Mouse (Mus musculus) forebrain, embryonic 16.5 days (tissue): ENCODE data around the gene Poc5. TPM values are rescaled to one million over a fixed set of nuclear protein-coding genes. Genes with fewer than 3 reads are reported as not detected.
A peak's percentile ranks its signal among the peaks of the same experiment; 100 is the strongest.

ENCODE experiments used
- ATAC-seq: fragments of 200-750 bp; cut with Nextera tagmentation; 2 replicates; pipeline ENCODE4 v1.8.0; 2017; ENCODE audit warnings: mild to moderate bottlenecking, moderate library complexity
- H3K27ac ChIP-seq: fragments of 300-500 bp; sonication (generic); 2 replicates; pipeline ENCODE4 v1.5.1; 2014; ENCODE audit warnings: low read length, control low read depth
- H3K27me3 ChIP-seq: fragments of 300-500 bp; sonication (generic); replicated peaks from 2 replicates; pipeline ENCODE4 v1.6.1; 2014; ENCODE audit warnings: low read length; ENCODE audit not compliant: control insufficient read depth, insufficient read depth
- H3K36me3 ChIP-seq: fragments of 300-500 bp; sonication (generic); 2 replicates; pipeline ENCODE4 v1.6.1; 2014; ENCODE audit not compliant: control insufficient read depth, insufficient read depth
- H3K4me1 ChIP-seq: fragments of 300-500 bp; sonication (generic); replicated peaks from 2 replicates; pipeline ENCODE4 v1.6.1; 2014; ENCODE audit warnings: low read length; ENCODE audit not compliant: control insufficient read depth, insufficient read depth
- H3K4me2 ChIP-seq: fragments of 300-500 bp; sonication (generic); 2 replicates; pipeline ENCODE4 v1.6.1; 2014; ENCODE audit warnings: mild to moderate bottlenecking, low read length, control low read depth
- H3K4me3 ChIP-seq: fragments of 300-500 bp; sonication (generic); replicated peaks from 2 replicates; pipeline ENCODE4 v1.5.1; 2014; ENCODE audit warnings: mild to moderate bottlenecking, low read length, control low read depth
- H3K9ac ChIP-seq: fragments of 300-500 bp; sonication (generic); replicated peaks from 2 replicates; pipeline ENCODE4 v1.6.1; 2014; ENCODE audit warnings: low read depth, low read length, control low read depth
- H3K9me3 ChIP-seq: fragments of 300-500 bp; sonication (generic); 2 replicates; pipeline ENCODE4 v1.6.1; 2016; ENCODE audit warnings: low read length; ENCODE audit not compliant: control insufficient read depth
- WGBS: fragments of 180-500 bp; shearing (Covaris S2); extraction: QIAGEN DNeasy Blood & Tissue Kit; methylation state at CpG from one replicate; pipeline ENCODE4 v1.1.7; 2014; 5-methylcytosine and 5-hydroxymethylcytosine counted together
- polyA plus RNA-seq: library from polyadenylated mRNA; unstranded; fragments of >200 nt; fragmentation: Nextera tagmentation; extraction: Ambion mirVana; gene quantifications from 2 replicates; pipeline ENCODE4 v1.2.1, GENCODE M21; 2015

Poc5 gene
- polyA plus RNA-seq, 1 experiment from 2014 or later: 24.3 TPM

DNA sequence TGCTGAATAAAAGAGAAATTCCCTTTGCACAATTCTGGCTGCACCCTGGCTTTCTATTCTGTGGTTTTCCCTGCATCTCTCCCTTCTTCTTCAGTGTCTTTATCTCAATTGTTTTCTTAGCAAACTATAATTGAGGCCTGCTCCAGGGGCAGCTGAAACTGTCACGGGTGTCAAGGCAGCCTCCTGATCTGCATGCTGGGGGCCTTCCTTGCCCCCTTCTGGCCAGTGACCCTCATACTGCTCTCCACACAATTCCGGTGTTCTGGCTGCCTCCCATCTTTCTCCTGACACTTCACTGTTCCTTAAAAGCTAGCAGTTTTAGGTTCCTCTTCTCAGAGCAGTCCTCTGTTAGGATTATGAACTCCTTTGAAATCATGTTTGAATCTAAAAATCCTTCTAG lies 1.2 kb downstream of the Poc5 start:
- 26% methylated on average over 2 of the region's 2 CpGs for WGBS
- Histone ChIP-seq H3K36me3 (peaks cover 13% of the 10 kb centered on the region), H3K9ac (peak overlapping the region; percentile 78), H3K4me3 (peak overlapping the region; percentile 82), H3K27me3 (no peaks in the 10 kb centered on the region), H3K27ac (no peak overlapping the region), H3K9me3 (no peaks in the 10 kb centered on the region), H3K4me1 (peaks cover 11% of the 10 kb centered on the region), H3K4me2 (peak overlapping the region; percentile 93)
- ATAC-seq: no peak

DNA sequence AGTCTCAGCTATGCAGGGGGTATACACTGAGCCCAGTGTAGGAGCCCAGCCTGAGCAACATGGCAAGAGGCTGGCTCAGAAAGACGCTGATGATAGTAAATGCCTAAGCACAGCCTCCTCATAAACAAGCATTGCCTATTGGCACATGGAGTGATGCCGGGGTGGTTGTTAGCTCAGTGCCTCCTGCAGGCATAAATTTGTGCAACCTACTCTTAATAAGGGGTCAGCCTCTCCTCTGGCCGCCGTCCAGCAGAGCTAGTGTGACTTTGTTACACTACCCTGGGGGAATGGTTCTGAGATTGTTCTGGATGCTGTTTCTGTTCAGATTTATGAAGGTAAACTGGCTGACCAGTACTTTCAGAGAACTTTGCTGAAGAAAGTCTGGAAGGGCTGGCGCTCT lies 13.2 kb downstream of the Poc5 start:
- no peak overlapping the region for H3K9ac ChIP-seq
- H3K4me3 ChIP-seq: no peak overlapping the region
- H3K36me3 ChIP-seq: peaks cover 36% of the 10 kb centered on the region
- H3K4me2 ChIP-seq: no peak overlapping the region
- 96% methylated on average over 5 of the region's 5 CpGs for WGBS
- H3K27me3 ChIP-seq: no peaks in the 10 kb centered on the region
- H3K9me3 ChIP-seq: no peaks in the 10 kb centered on the region
- no peak for ATAC-seq
- H3K4me1 ChIP-seq: no peaks in the 10 kb centered on the region
- H3K27ac ChIP-seq: no peak overlapping the region

DNA sequence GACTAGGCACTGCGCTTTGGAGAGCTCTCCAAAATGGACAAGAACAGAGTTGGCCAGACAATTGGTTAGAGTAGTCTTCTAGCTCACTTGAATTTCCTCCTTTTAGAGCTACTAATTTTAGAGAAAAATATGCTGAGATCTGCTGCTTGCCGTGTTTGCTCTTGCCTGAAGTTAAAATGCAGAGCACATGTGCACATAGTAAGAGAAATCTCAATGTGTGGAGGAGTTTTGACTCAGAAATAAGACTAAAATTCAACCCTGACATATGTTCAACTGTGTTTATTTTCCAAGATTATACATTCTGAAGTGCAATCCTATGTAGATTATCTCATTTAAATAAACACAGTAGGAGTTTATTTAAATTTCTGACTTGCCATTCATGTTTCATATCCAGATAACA lies 17.4 kb downstream of the Poc5 start:
- ATAC-seq: 0 out of 2 replicates have a peak, but pooled peaks have one; percentile 57
- H3K4me1 ChIP-seq: peaks cover 3% of the 10 kb centered on the region; the same call in 1 of the 2 replicates

DNA sequence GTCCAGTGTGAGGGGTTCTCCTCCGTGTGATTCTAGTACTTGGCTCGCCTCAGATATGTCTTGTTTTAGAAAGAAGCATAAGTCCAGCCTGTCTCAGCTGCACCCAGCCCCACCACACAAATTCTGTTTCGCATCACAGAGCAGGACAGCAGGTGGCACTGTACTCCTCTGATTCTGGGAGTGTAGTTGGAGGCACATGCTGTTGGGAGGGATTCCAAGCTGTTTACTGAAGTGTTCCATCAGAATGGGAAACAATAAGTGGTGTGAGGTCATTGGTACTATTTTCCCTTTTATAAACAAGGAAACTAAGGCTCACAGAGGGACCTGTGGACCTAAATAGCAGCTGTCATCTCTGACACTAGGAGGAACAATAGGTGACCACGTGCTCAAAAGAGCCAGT lies 18.9 kb downstream of the Poc5 start:
- no peak overlapping the region for H3K4me2 ChIP-seq
- peaks cover 3% of the 10 kb centered on the region; the same call in 1 of the 2 replicates for H3K4me1 ChIP-seq
- peaks cover 26% of the 10 kb centered on the region for H3K36me3 ChIP-seq
- no peak overlapping the region for H3K4me3 ChIP-seq
- H3K9me3 ChIP-seq: no peaks in the 10 kb centered on the region
- ATAC-seq: peak; percentile 90
- H3K27me3 ChIP-seq: no peaks in the 10 kb centered on the region
- WGBS: 55% methylated on average over 4 of the region's 4 CpGs
- no peak overlapping the region for H3K27ac ChIP-seq
- no peak overlapping the region for H3K9ac ChIP-seq

More for the DNA sequence above, 17.4 kb downstream of the Poc5 start:
- Histone ChIP-seq H3K27me3 (no peaks in the 10 kb centered on the region), H3K4me3 (no peak overlapping the region), H3K4me2 (no peak overlapping the region), H3K9me3 (no peaks in the 10 kb centered on the region), H3K36me3 (peaks cover 25% of the 10 kb centered on the region), H3K27ac (no peak overlapping the region), H3K9ac (no peak overlapping the region)
- 90% methylated on average over 2 of the region's 2 CpGs for WGBS

DNA sequence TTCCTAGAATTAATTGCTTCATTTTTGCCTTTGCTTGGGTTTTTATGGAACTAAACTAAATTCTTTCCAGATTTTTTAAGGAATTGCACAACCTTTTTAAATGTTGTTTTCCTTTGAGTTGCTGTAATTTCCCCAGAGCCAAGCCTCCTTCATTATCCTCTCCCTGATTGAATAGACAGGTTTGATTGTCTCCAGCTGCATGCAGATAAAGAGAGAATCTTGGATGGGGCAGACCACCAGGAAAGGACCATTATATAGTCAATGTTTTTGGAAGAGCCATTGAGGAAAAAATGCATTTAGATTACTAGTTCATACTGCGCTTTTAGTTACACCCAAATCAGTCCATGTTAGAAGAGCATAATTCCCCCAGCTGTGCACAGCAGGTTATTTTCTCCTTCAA lies 20.7 kb downstream of the Poc5 start:
- H3K4me2 ChIP-seq: no peak overlapping the region
- no peak overlapping the region for H3K9ac ChIP-seq
- no peaks in the 10 kb centered on the region for H3K9me3 ChIP-seq
- no peaks in the 10 kb centered on the region for H3K27me3 ChIP-seq
- whole genome bisulfite sequencing: 95% methylated on average over 1 of the region's 1 CpGs
- no peak for ATAC-seq
- peaks cover 3% of the 10 kb centered on the region; the same call in 1 of the 2 replicates for H3K4me1 ChIP-seq
- H3K4me3 ChIP-seq: no peak overlapping the region
- peaks cover 22% of the 10 kb centered on the region for H3K36me3 ChIP-seq
- H3K27ac ChIP-seq: no peak overlapping the region

DNA sequence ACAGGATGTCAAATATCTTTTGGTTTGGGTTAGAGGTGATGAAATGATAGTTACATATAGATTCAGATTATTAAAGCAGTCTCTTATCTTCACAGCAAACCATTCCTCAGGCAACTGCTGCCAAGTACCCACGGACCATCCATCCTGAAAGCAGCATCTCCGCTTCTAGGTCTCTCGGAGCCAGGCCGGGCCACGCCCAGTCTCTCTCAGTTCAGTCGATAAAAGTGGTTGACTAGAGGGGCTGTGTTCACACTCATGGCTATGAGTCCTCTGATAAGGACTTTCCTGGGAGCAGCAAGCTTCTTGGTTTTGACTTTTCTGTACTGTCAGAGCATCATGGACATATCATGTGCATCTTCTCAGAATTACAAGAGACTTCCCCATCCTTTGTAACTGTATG lies 26.3 kb downstream of the Poc5 start:
- H3K4me2 ChIP-seq: no peak overlapping the region
- H3K36me3 ChIP-seq: peaks cover 28% of the 10 kb centered on the region
- no peak overlapping the region for H3K9ac ChIP-seq
- H3K9me3 ChIP-seq: no peaks in the 10 kb centered on the region
- 92% methylated on average over 6 of the region's 6 CpGs for WGBS
- no peaks in the 10 kb centered on the region for H3K4me1 ChIP-seq
- H3K27ac ChIP-seq: no peak overlapping the region
- H3K27me3 ChIP-seq: no peaks in the 10 kb centered on the region
- ATAC-seq: no peak
- H3K4me3 ChIP-seq: no peak overlapping the region

DNA sequence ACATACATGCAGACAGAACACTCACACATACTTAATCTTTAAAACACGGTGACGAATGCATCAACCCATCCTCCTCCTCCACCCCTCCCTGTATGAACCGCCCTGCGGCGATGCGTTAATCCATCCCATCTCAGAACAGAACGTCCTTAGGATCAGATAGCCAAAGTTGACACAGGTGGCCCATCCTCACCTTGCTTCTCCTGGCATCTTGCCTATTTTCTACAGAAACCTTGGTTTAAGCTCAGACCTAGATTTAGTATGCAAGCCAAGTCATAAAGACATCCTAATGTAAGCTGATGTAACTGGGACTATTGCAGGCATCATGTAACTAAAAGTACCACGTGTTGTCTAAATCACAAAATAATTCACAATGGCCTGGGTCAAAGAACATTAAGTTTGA lies 28.3 kb downstream of the Poc5 start:
- peaks cover 18% of the 10 kb centered on the region for H3K36me3 ChIP-seq

DNA sequence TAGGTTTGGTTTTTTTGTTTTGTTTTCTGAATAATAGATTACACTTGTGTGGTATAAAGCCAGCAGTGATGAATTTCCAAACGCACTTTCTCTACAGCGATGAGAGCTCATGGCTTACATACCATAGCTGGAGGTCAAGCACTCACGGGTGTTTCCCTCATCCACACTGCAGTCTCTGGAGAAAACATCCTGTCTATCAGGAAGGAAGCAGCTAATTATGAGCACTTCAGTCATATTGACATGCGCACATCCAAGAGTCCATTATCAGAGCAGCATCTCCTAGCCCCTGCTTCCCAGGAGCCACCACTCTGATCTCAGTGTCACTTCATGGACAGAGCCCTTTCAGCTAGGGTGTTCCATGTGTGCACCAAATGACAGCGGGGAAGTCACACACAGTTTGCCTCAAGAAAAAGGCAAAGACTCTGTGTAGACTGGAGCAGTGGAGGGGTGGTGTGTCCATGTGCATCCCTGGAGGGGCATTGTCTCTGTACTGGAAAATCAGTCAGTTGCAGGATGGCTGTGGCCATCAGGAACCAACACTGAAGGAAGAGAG lies 29.2 kb downstream of the Poc5 start:
- Histone ChIP-seq H3K27ac (no peak overlapping the region), H3K4me2 (no peak overlapping the region), H3K4me1 (no peaks in the 10 kb centered on the region), H3K9me3 (no peaks in the 10 kb centered on the region), H3K36me3 (peaks cover 18% of the 10 kb centered on the region), H3K4me3 (no peak overlapping the region), H3K27me3 (no peaks in the 10 kb centered on the region), H3K9ac (no peak overlapping the region)
- WGBS: 93% methylated on average over 5 of the region's 5 CpGs
- no peak for ATAC-seq

More for the DNA sequence above, 28.3 kb downstream of the Poc5 start:
- ATAC-seq: no peak
- Histone ChIP-seq H3K27ac (no peak overlapping the region), H3K4me1 (no peaks in the 10 kb centered on the region), H3K4me3 (no peak overlapping the region), H3K4me2 (no peak overlapping the region), H3K9me3 (no peaks in the 10 kb centered on the region), H3K27me3 (no peaks in the 10 kb centered on the region), H3K9ac (no peak overlapping the region)
- WGBS: 94% methylated on average over 8 of the region's 8 CpGs

DNA sequence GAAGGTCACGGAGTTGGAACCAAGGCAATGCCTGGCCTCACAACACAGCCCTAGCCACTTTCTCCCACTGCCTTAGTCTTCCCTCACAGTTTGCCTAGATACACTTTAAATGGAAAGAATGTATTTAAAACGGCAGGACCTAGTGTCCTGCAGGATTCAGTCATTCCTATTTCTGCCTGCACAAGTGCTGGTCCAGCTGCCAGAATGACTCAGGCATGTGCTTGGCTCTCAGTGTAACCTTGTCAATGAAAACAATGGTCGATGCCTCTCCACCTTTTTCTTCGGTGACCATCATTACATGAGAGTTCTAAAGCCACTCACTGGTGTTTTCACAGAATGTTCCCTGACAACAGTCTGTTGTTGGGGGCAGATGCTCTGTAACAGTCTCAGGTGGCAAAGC lies 30.4 kb downstream of the Poc5 start:
- Histone ChIP-seq H3K9me3 (no peaks in the 10 kb centered on the region), H3K4me2 (no peak overlapping the region), H3K27ac (no peak overlapping the region), H3K36me3 (peaks cover 18% of the 10 kb centered on the region), H3K27me3 (no peaks in the 10 kb centered on the region), H3K4me3 (no peak overlapping the region), H3K9ac (no peak overlapping the region), H3K4me1 (no peaks in the 10 kb centered on the region)
- WGBS: 93% methylated on average over 4 of the region's 4 CpGs
- no peak for ATAC-seq

DNA sequence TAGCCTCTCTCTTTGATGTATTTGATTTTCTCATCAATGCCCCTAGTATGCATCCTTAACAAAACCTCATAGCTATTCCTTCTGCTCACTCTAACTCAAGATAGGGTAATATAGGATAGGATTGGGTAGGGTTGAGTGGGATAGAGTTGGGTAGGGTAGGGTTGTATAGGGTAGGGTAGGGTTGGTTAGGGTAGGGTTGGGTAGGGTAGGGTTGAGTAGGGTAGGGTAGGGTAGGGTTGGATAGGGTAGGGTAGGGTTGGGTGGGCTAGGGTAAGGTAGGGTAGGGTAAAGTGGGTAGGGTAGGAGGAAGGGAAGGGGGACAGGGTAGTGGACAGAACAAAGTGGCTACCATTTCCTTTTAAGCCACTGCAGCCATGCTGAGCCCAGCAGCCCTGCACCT lies 33.1 kb downstream of the Poc5 start:
- peaks cover 2% of the 10 kb centered on the region; the same call in 1 of the 2 replicates for H3K36me3 ChIP-seq
- no peak for ATAC-seq
- H3K9me3 ChIP-seq: no peaks in the 10 kb centered on the region
- no peak overlapping the region for H3K4me3 ChIP-seq
- H3K4me1 ChIP-seq: no peaks in the 10 kb centered on the region; the same call in 1 of the 2 replicates
- no peak overlapping the region for H3K4me2 ChIP-seq
- H3K27me3 ChIP-seq: no peaks in the 10 kb centered on the region
- H3K9ac ChIP-seq: no peak overlapping the region
- H3K27ac ChIP-seq: no peak overlapping the region
